Mouse (Mus musculus): Measurements from ENCODE around the gene Gm49322.
"Not testable (repeated sequence)": the region's sequence is repeated elsewhere in the genome, so short reads cannot be mapped to it uniquely, and the experiment has no call there.

The Gm49322 gene

GRCm38 (mm10) chr10:80605721-80606120 lies at the start of gene Gm49322:
Gm49322 (plus strand) TSS chr10:80606021.
- DNase-seq (ENCODE audit: low spot score in 2 of 2): not testable (repeated sequence)

GRCm38 (mm10) chr10:80557346-80557965 lies 48.4 kb upstream of the Gm49322 start:
- peak; percentile 64 to 82 for DNase-seq (ENCODE audit: low spot score in 2 of 2)

DNA sequence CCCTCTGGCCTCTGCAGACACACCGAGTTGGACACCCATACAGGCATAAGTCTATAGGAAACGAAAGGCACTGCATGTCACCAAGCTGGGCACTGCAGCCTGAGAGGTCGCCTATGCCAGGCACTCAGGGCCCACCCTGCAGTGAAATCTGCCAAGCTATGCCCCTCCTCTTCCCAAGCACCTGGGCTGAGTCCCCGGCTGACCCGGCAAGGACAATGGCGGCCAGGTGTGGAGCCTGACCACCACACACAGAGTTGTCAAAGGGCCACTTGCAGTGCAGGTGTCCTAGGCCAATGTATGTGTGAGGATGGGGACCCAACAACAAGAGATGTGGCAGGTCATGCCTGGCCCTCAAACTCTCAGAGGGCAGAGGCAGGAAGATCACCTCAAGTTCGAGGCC lies 46.4 kb upstream of the Gm49322 start:
- no peak for DNase-seq (ENCODE audit: low spot score in 2 of 2)

GRCm38 (mm10) chr10:80560621-80561020 lies 45.2 kb upstream of the Gm49322 start:
- DNase-seq (ENCODE audit: low spot score in 2 of 2): no peak

DNA sequence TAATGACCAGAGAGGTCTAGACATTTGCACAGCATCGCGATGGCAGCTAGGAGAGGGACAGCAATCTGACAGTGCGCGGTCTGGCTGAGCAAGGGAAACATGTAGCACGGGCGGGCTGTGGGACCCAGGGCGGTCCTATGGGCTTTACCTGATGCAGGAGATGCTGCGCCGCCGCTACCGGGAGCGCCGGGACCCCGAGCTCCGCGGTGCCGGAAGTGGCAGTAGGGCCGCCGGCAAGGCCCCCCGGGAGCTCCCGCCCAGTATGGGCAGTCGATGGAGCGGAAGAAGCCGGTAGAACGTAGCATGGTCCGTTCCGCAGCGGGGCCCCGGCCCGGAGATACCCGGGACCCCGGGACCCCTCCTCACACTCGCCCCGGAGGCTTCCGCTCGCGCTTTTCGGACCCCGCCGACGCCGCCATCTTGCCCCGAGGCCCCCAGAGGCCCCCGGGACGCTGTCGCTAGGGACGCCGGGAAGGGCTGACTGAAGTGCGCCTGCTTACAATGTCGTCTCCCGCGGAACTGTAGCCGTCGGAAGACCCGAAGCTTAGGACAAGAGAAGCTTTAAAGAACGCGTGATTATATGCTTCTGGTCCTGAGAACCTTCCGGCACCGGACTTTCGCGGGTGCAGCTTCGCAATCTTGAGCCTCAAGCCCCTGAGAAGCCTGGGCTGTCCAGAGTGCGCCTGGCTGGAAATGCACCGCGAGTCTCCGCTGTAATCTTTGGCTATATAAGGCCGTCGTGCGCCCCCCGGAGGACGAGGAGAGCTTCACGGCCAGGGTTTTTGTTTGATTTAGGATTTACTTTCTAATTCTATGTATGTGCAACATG lies 44.5 kb upstream of the Gm49322 start, which contains the start of gene Rexo1:
TSS of gene Rexo1 (minus strand) at position 445 of the 829 bp plus-strand sequence.
- peak; percentile 96 to 98 for DNase-seq (ENCODE audit: low spot score in 2 of 2)

- DNase-seq (ENCODE audit: low spot score in 2 of 2): peak; percentile 94 to 95
These were observed 39.3 kb upstream of the Gm49322 start for GRCm38 (mm10) chr10:80566375-80567092.

DNA sequence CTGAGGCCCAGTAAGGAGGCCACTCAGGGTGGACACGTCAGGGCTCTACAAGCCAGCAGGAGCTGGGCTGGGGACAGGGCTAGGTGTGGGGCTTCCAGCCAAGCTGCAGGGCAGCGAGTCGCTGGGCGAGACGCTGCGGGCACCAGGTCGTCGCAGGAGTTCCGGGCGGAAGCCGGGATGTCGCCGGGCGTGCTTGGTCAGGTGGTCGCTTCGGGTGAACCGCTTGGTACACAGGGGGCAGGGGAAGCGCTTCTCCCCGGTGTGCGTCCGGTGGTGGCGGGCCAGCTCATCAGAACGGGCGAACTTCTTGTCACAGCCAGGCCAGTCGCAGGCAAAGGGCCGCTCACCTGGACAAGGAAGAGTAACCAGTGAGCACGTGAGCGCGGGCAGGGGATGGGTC lies 36.9 kb upstream of the Gm49322 start:
- DNase-seq (ENCODE audit: low spot score in 2 of 2): no peak

- no peak for DNase-seq (ENCODE audit: low spot score in 2 of 2)
These were observed 36.2 kb upstream of the Gm49322 start for GRCm38 (mm10) chr10:80569664-80570066.

GRCm38 (mm10) chr10:80570419-80570818 lies 35.4 kb upstream of the Gm49322 start:
- DNase-seq (ENCODE audit: low spot score in 2 of 2): no peak

DNA sequence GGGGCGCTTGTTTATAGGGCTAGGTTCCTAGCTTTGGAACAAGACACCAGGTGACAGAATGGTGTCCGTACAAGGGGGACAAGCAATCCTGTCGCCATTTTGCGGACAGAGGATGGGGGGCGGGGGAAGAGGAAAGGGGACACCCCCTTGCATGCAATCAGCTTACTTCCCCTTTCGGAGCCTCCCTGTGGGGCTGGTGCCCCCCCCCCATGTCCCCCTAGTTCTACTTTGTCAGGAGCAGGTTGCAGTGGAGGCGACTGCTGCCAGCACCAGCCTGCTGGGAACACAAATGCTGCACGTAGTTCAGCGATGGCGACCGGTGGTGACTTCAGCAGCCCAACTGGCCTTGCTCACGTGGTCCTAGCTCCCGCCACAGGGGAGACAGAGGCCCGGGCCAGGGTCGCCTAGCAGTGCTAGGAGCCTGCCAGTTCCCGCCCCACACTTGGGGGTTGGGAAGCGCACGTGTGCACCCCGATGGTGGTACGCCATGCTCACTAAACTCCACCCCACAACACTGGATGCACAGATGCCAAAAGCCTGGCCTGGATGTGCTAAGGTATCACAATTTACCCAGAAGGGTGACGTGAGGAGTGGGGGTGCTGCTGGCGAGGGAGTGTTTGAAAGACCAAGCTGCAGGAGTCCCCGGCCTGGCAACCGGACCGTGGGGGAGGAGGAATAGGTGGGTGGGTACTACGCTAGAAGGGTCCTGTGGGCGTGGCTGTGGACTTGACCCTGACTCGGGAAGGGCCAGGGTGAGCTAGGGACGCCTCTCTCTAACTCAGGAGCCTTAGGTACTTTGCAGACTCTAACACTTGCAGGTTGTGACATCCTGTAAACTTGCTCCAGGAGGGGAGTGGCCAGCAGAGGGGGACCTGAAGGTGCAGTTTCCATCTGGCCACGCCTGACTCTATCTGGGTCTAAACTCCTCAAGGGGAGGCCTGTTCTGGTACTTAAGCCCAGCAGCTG lies 34.7 kb upstream of the Gm49322 start:
- DNase-seq (ENCODE audit: low spot score in 2 of 2): no peak

DNA sequence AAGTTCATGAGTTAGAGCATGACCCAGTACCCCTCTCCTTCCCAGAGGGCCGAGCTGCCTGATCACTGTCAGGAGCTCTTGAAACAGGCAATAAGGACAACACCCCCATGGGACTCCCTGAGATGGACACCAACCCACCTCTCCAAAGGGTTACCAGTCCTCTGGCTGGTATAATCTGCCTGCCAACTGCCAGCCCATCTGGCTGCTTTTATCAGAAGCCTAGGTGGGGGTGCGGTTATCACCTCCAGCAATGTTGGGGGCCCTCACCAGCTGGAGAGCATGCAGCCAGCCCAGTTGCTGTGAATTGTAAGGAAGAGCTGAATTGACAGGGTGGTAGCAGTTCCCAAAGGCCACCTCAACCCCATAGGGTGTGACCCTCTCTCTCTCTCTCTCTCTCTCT lies 33.3 kb upstream of the Gm49322 start:
- no peak for DNase-seq (ENCODE audit: low spot score in 2 of 2)

- peak; percentile 67 to 70 for DNase-seq (ENCODE audit: low spot score in 2 of 2)
These were observed 31.9 kb upstream of the Gm49322 start for GRCm38 (mm10) chr10:80573944-80574343.

GRCm38 (mm10) chr10:80574896-80575295 lies 30.9 kb upstream of the Gm49322 start:
- no peak for DNase-seq (ENCODE audit: low spot score in 2 of 2)

DNA sequence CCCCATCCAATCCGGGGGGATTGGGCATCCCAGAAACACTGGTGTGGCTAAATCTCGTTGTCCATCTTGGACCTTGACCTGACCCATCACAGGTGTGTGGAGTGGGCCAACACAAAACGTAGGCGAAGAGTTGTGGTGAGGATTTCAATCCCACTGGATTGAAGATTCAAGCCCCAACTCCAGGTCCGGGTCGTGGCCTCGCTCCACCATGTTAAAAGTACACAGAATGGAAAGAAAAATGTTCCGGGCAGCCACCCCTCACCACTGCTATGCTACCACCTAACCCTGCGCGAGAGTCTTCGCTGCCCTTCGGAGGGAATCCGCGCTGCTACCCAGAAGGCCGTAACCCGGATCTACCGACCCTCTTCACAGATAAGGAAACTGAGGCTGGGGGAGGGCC lies 29.9 kb upstream of the Gm49322 start:
- DNase-seq (ENCODE audit: low spot score in 2 of 2): no peak

DNA sequence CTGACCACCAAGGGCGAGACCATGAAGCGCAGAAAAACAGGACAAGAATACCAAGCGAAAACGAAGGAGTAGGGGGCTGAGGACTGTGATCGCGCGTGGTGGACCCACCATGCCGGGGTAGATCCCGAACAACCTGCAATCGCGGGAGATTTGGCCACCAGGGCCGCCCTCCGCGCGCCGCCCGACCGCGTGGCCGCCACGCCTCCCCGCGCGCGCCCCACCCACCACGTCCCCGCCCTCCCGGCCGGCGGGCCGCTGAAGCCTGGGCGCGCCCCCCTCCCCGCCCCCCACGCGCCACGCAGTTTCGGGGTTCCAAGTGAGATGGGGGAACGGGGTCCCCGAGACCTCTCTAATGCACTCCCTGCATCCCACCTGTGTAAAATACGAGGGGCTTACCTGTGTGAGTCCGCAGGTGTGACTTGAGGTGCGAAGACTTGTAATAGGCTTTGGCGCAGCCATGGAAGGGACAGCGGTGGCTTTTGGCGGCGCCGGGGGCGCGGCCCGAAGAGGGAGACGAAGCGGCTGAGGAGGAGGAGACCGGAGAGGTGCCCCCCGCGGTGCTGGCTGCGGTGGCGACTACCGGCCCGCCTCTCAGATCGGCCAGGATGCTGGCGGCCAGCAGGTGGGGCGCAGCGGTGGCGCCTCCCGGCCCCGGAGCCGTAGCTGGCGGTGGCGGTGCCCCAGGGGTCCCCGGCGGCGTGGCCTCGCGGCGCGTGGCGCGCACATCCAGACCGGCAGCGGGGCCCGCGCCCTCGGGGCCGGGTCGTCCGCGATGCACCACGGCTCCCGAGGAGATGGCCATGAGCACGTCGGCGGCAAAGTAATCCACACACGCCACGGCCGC lies 29.2 kb upstream of the Gm49322 start:
- DNase-seq (ENCODE audit: low spot score in 2 of 2): peak in 1 of 2 experiments; percentile 40

DNA sequence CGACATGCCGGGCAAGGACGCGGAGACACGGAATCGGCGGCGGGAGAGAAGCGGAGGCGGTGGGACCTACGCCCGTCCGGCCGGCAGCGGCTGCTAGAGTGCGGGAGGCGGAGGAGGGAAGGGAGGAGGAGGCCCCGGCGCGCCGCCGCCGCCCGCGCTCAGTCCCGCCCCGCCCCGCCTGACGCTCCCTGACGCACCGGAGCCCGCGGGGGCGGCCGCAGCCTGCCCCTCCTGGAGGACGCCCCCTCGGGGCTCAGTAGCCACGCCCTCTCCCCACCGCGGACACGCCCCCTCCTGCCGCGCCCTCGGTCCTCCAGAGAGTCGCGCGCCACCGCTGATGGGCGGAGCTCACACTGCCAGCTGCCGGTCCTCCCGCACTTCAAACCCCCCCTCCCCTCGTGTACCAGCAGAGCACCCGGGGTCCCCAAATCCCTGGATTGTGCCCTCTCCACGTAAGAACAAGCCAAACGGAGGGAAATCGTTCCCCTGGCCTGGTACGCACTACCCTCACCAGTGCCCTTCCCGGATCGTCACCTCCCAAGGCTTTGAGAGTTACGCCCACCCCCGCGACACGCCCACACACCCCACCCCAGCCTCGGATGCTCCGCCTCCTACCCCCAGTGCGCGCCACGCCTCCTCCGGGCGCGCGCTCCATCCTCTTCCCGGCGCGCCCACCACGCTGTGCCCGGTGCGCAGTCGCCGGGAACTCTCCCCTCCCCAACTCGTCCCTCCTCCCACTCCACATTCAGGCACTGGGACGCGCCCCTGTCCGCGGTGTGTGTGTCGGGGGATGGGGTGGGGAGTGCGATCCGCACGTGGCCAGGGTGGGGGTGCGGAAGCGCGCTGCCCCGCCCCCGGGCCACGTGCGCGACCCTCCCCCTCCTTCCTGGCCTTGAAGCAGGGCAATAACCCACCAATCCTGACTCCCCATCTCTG lies 28.4 kb upstream of the Gm49322 start, which contains the start of gene Klf16:
TSS of gene Klf16 (minus strand) at position 127 of the 936 bp plus-strand sequence.
- peak; percentile 93 to 94 for DNase-seq (ENCODE audit: low spot score in 2 of 2)

DNA sequence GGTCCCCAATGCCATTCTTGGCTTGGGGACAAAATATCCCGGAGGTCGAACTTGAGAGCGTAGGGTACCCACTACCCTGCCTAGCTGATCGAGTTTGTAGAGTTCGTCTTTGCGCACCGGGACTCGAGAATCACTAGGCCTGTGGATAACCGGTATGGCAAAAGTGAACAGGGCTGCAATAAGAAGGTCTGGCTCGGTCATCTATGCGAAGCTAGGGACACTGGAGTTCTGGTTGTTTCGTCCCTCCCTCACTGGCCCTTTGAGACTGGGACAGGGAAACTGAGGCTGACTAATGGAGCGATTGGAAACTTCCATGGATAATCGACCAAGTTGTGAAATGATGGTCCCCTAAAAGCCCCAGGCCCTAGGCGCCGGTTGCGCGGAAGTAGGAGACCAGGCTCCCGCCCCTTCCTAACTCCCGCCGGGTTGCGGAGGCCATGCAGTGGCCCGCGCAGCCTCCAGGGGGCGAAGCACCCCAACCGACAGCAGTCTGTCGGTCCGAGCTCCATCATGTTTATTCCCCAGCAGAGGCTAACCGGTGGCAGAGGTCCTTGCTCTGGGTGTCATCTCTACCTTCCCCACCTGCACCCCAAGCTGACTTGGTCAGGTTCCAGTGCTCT lies 27.6 kb upstream of the Gm49322 start:
- DNase-seq (ENCODE audit: low spot score in 2 of 2): peak; percentile 50 to 66

GRCm38 (mm10) chr10:80578911-80579310 lies 26.9 kb upstream of the Gm49322 start:
- DNase-seq (ENCODE audit: low spot score in 2 of 2): peak in 1 of 2 experiments; percentile 59

- no peak for DNase-seq (ENCODE audit: low spot score in 2 of 2)
These were observed 22.8 kb upstream of the Gm49322 start for GRCm38 (mm10) chr10:80583047-80583446.
